Mouse (Mus musculus) thymus, adult 2 months (tissue): ENCODE results near the gene Rtl5.

Experiments used
- CTCF ChIP-seq: fragments of 200-500 bp; IDR thresholded peaks from 2 replicates; pipeline ENCODE4 v1.5.1; 2012; ENCODE audit warnings: mild to moderate bottlenecking, control low read depth, low read length, moderate library complexity, borderline replicate concordance; ENCODE audit not compliant: control insufficient read depth, poor library complexity, insufficient read depth; ENCODE audit errors: extremely low read depth
- POLR2A ChIP-seq: fragments of 200-500 bp; IDR thresholded peaks from 2 replicates; pipeline ENCODE4 v1.6.1; 2012; ENCODE audit warnings: mild to moderate bottlenecking, low read length, control low read depth, moderate library complexity; ENCODE audit not compliant: control insufficient read depth, poor library complexity, insufficient read depth; ENCODE audit errors: extremely low read depth

DNA sequence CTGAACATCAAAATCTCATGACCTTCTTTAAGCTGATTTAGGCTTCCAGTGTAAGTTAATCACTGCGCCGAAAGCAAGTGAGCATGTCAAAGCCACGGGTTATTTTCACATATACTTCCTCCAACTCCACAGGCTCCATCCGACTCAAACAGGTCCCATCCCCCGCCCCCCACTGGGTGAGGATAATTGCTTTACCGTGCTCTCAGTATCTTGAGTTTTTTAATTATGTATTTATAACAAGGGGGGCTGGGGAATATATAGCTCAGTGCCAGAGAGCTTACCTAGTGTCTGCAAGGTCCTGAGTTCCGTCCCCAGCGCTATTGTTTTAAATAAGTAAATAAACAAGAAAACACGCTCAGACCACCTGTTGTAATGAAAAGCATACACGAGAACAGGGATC lies 10.0 kb upstream of the Rtl5 start:
- TF ChIP-seq CTCF (no peak), POLR2A (no peak)
